Mouse (Mus musculus) brain, embryonic 14.5 days (tissue): ENCODE measurements at regions not wholly inside any gene's neighbourhood (a gene's known extent, or its start where the extent isn't known, plus 50 kb on each side); places are given as distances from the start of the nearest gene placed in this dataset.

ENCODE experiments used
- CTCF ChIP-seq: fragments of 200-500 bp; IDR thresholded peaks from 2 replicates; pipeline ENCODE4 v1.5.1; 2012; ENCODE audit warnings: inconsistent platforms, mild to moderate bottlenecking, moderate library complexity, borderline replicate concordance; ENCODE audit not compliant: insufficient read depth, insufficient read length; ENCODE audit errors: extremely low read depth
- POLR2A ChIP-seq: fragments of 200-500 bp; IDR thresholded peaks from 2 replicates; pipeline ENCODE4 v1.6.1; 2012; ENCODE audit warnings: mild to moderate bottlenecking, inconsistent platforms, borderline replicate concordance; ENCODE audit not compliant: poor library complexity, insufficient read depth, insufficient read length, severe bottlenecking; ENCODE audit errors: extremely low read depth

DNA sequence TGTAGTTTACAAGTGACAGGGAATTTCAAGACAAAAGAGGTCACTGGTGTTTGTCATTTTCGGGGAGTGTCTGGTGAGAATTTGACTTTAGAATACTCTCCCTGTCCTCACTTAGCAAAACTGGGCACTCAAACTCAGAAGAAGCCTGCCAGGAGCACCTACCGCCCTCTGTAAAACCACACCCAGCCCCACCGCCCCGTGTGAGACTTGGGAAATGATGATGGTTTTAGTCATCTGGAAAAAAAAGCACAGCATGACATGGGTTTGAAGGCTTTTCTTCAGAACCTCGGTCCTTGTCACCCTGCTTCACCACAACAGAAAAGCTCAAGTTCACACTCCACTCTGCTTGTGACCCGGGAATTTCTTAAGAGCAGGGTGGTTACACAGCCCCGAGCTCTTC, 210.4 kb upstream of the Spdye4c start:
- TF ChIP-seq CTCF (no peak), POLR2A (no peak)
